Mouse (Mus musculus) spleen, postnatal 4 days (tissue): Measurements from ENCODE around the gene Immt.
"Not testable (repeated sequence)": the region's sequence is repeated elsewhere in the genome, so short reads cannot be mapped to it uniquely, and the experiment has no call there.

Source experiments
- DNase-seq, 2 experiments: peaks; one replicate each; pipeline ENCODE4 v3.0.0; 2022; ENCODE audit warnings: low spot score in 2 of 2

Gene Immt

DNA sequence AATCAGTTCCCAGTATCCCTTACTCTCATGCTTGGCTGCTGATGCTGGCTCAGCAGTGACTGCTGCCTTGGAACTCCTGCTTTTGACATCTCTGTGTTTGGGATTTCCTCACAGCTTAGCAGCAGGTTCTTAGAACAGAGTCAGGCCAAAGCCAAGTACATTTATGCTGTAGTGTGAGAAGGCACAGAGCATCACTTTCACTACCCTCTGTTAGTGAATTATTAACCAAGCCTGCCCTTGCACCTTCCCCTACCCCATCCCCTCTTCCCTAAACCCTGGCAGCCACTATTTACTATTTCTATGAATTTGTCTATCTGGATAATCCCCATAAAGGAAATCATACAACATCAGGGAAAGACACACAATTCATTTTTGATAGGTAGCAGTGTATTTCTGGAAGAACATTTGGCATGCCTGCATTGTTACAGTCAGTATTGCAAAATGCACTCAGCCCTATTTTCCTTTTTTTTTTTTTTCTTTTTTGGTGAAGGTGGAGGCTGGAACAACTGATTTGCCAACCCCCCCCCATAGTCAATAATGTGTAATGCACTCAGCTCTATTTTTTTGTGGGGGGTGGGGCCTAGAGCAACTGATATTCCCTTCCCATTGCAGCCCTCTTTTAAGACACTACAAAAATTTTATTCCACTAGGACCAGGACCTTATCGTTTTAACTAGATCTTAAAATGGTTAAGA, 9.6 kb downstream of the Immt start:
- no peak for DNase-seq

DNA sequence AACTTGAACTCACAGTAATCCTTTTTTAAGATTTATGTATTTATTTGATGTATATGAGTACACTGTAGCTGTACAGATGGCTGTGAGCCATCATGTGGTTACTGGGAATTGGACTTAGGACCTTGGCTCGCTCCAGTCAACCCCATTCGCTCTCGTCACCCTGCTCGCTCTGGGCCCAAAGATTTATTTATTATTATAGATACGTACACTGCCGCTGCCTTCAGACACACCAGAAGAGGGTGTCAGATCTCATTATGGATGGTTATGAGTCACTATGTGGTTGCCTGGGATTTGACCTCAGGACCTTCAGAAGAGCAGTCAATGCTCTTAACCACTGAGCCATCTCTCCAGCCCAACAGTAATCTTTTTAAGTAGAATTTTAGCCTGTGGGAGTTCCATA, 15.8 kb downstream of the Immt start:
- not testable (repeated sequence) for DNase-seq

DNA sequence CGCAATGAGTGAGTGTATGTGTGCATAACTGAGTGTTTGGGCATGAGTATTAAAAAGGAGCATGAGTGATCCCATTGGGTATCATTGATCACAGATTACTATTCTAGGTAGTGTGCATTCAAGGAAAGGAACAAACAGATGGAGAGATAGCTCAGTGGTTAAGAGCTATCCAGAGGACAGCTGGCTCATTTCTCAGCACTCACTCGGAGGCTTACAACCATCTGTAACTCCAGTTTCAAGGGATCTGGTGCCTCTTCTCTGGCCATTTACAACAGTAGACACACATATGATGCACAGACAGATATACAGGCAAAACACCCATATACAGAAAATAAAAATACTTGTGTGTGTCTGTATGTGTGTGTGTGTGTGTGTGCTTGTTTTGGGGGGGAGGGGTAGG, 36.6 kb downstream of the Immt start:
- no peak for DNase-seq

DNA sequence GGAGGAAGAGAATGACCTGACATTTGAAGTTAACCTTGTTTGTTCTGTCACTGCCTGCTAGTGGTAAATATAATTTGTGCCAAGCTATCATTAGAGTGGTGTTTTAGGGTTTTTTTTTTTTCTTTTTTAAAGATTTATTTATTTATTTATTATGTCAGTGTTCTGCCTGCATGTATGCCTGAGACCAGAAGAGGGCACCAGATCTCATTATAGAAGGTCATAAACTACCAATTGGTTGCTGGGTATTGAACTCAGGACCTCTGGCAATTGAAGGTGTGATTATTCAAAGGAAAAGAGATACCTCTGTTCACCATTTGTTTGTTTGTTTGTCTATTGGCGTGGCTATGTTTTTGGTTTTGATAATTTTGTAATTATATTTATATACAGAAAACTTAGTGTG, 37.7 kb downstream of the Immt start:
- no peak for DNase-seq

DNA sequence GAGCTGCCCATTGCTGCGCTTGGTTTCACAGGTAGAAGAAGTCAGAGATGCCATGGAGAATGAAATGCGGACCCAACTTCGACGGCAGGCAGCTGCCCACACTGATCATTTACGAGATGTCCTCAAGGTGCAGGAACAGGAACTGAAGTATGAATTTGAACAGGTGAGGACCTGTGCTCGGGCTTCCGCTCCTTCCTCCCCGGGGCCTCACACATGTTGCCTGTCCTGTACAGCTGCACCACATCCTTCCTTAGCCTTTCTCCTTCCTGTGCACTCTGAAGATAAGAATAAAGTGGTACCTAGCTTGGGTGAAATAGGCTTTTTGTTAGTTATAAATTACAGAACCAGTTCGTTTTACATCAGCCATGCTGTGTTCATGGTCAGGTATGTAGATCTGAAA, 40.3 kb downstream of the Immt start:
- no peak for DNase-seq

DNA sequence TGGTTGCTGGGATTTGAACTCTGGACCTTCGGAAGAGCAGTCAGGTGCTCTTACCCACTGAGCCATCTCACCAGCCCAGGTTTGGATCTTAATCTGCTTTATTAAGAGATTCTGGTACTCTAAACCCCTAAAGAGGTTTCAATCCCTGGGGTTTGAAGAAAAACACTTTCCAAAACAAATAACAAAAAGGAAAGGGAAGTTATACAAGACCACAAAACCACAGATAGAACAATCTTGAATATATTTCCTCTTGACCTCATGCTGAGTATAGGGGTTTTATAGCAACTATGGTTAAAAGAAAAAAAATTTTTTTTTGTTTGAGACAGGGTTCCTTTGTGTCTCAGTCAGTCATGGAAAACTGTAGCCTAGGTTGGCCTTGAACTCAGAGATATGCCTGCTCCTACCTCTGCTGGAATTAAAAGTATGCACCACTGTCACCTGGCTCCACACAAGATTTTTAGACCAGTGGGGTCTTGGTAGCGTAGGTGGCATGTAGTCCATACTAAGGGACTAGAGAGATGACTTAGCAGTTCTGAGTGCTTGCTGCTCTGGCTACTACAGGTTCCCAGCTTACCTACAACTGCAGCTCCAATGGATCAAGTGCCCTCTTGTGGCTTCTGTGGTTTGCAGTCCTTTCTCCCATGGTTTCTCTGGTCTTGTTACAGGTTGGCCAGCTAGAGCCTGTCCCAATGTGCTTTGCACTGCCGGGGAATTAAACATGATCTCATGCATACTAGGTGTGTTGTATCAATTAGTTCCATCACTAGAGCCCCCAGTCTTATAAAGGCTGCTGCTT, 47.0 kb downstream of the Immt start:
- DNase-seq = no peak

DNA sequence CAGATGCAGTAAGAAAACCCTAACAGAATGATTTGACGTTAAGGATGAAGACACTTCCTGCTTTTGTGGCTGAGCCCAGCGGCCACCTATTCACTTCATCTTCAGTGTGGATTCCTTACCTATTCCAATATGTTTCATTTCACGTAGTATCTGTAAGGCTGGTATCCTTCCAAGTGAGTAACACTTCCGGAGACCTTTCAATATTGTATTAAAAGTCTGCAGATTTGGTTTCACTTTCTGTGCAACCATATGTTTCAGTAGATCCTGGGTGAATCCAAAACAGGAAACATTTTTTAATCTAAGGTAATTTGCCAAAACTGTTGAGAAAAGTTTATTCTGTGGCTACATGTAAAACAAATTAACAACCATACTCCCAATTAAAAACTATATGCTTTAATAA, 62.1 kb downstream of the Immt start:
- no peak for DNase-seq

DNA sequence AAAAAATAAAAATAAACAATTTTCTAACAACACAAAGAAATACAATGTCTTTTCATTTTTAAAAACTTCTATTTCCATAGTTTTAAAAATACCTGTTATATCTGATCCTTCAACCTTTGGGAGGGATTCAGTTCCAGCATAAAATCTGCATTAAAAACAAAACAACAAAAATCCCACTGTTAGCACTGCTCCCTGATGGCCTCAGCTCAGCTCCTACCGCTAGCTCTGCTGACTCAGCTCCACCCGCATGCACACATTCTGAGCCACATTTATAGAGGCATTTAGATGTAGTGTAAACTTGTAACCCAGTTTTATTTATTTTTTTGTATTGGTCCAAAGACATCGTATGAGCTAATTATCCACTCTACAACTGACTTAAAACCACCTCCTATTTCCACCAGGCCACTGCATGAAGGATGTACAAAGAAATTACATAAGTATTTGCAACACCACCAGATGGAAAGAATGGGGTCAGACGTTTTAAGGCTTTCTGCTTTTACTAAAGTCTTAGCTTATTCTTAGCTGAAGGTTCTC, 76.6 kb downstream of the Immt start:
- no peak for DNase-seq

DNA sequence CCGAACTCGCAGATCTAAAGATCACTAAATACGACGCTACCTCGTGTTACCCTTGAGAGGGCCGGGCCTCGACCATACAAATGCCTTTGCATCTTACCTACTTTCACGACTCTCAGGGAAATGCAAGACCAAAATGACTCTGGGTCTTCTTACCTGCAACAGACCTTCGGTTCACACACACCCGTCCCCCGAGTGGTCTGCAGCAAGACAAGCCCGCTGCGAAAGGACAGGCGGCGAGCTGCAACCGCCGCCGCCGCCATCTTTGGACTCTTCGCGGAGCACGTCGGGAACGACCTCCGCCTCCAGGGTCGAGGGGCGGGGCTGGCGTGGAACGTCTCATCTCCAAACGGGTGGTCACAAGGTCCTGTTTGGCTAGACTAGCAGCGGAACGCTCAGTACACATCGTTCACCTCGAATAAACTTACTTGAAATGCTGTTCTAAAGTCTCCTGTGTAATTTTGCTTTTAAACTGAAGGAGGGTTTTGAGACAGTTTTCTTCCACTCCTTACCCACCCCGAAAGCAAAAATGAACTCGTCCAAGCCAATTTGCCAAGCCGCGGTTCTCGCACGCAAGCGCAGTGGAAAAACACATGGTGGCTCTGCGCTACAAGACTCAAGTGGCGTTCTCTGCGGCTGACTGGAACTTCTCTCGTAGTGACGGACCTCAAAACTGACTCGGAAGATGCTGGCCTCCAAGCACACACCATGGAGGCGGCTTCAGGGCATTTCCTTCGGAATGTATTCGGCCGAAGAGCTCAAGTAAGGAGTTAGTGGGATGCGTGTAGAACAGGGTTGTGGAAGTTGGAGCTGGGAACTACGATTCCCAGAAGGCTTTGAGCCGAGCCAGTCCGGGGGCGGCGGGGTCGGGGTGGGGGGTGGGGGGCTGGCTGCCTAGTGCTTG, 77.6 kb downstream of the Immt start, which contains the start of the genes Ptcd3 and Polr1a:
Ptcd3 (minus strand) TSS at position 270 of the 901 bp plus-strand sequence.
Polr1a (plus strand) TSS at position 573 of the 901 bp plus-strand sequence.
- DNase-seq = peak; percentile 93 to 96

DNA sequence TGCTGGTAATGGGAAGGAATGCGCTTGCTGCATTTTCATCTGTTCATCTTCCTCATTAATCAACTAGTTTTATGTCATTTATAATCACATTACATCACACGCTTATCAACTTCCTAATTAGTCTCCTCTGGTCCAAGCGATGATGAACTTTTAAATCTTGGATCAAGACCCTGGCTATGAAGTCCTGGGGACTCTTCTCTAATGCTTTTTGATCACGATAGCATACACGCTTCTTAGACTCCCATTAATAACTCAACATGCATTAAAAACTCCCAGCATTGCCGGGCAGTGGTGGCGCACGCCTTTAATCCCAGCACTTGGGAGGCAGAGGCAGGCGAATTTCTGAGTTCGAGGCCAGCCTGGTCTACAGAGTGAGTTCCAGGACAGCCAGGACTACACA, 78.3 kb downstream of the Immt start:
- DNase-seq = no peak

DNA sequence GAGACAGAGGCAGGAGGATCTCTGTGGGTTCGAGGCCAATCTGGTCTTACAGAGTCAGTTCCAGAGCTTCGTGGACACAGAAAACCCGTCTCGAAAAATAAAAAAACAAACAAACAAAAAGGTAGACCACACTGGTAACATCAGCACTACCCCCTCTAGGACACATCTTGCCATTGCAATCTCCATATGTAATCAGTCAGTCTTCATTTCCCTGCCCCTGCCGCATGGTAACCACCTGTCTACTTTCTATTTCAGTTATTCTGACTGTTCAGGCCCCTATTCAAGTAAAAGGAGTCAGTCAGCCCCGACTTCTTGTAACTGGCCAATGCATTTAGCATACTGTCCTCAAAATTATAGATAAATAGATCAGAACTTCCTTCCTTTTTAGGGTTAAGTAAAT, 78.7 kb downstream of the Immt start:
- DNase-seq = no peak

DNA sequence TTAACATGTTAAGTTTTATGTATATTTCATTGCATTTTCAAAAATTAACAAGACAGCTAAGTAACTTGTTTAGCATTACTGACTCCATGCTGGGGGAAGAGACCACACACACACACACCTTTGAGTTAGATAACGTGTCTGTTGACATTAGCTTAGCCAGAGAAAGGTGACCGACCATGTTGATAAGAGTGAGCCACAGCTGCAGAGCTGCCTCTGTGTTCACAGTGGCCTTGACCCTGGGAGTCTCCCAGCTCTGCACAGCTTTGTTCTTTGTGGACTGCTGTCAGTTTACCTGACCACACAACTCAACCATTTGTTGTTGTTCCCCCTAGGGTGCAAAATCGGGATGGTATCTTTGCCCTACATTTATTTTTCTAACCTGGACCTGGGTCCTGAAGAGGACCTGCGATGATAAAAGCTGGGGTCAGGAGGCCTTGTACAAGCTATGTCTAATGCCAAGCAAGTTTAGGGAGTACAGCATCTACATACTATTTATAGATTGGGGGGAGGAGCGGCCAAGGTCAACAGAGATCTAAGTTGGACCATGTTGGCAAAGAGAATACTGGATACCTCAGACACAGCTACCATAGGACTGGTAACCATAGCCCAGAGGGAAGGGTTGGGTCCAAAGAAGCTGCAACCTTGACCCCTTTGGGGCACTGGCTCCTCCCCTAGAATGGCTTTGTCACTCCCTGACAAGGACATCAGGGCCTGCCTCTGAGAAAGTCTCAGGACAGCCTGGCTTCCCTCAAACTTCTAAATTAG, 80.7 kb downstream of the Immt start:
- no peak for DNase-seq

DNA sequence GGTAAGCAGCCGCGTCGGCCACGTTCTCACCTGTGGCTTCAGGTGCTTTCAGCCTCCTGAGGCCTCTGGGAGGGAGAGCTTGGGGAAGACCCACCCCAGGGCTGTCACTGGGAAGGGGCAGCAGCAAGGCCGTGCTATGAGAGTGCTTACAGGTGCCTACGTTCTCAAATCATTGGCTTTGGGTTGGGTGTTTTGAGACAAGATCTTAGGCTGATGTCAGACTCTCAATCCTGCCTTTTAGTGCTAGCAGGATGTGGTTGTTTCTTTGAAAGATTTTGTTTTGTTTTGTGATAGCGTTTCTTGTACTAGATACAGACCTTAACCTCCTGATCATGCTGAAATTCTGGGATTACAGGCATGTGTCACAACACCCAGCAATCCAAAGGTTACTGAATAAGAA, 89.6 kb downstream of the Immt start:
- DNase-seq = no peak

DNA sequence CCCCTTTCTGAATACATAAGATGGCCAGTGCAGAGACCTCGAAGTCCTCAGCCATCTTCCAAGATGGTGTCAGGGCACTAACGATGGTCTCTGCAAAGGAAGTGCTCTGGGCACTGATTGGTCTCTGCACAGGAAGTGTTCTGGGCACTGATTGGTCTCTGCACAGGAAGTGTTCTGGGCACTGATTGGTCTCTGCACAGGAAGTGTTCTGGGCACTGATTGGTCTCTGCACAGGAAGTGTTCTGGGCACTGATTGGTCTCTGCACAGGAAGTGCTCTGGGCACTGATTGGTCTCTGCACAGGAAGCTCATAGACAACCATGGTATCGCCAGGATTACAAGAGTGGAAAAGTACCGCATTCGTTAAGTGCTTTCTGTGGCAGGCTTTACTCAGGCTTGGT, 94.1 kb downstream of the Immt start:
- DNase-seq = not testable (repeated sequence)
